Mouse (Mus musculus) lung, embryonic 16.5 days (tissue): Measurements from ENCODE around the gene Galk2. TPM values are rescaled to one million over a fixed set of nuclear protein-coding genes. Genes with fewer than 3 reads are reported as not detected.

Source experiments
- ATAC-seq: fragments of 200-750 bp; cut with Nextera tagmentation; 2 replicates; pipeline ENCODE4 v1.8.0; 2017; ENCODE audit warnings: low read depth, mild to moderate bottlenecking, moderate library complexity
- H3K27ac ChIP-seq: fragments of 300-500 bp; sonication (generic); 2 replicates; pipeline ENCODE4 v1.5.1; 2014; ENCODE audit warnings: mild to moderate bottlenecking, control low read depth, low read length
- H3K27me3 ChIP-seq: fragments of 300-500 bp; sonication (generic); 2 replicates; pipeline ENCODE4 v1.6.1; 2014; ENCODE audit warnings: low read depth, low read length, mixed read lengths; ENCODE audit not compliant: control insufficient read depth, insufficient read depth
- H3K36me3 ChIP-seq: fragments of 300-500 bp; sonication (generic); 2 replicates; pipeline ENCODE4 v1.6.1; 2014; ENCODE audit warnings: low read length; ENCODE audit not compliant: control insufficient read depth, insufficient read depth
- H3K4me1 ChIP-seq: fragments of 300-500 bp; sonication (generic); replicated peaks from 2 replicates; pipeline ENCODE4 v1.6.1; 2014; ENCODE audit warnings: low read length, mixed read lengths; ENCODE audit not compliant: control insufficient read depth, insufficient read depth
- H3K4me2 ChIP-seq: fragments of 300-500 bp; sonication (generic); 2 replicates; pipeline ENCODE4 v1.6.1; 2014; ENCODE audit warnings: low read depth, low read length, control low read depth
- H3K4me3 ChIP-seq: fragments of 300-500 bp; sonication (generic); 2 replicates; pipeline ENCODE4 v1.5.1; 2014; ENCODE audit warnings: mild to moderate bottlenecking, low read length, control low read depth
- H3K9ac ChIP-seq: fragments of 300-500 bp; sonication (generic); 2 replicates; pipeline ENCODE4 v1.6.1; 2014; ENCODE audit warnings: low read length, control low read depth
- H3K9me3 ChIP-seq: fragments of 300-500 bp; sonication (generic); 2 replicates; pipeline ENCODE4 v1.6.1; 2016; ENCODE audit warnings: low read length; ENCODE audit not compliant: control insufficient read depth
- WGBS: fragments of 180-500 bp; shearing (Covaris S2); extraction: QIAGEN DNeasy Blood & Tissue Kit; methylation state at CpG from one replicate; pipeline ENCODE4 v1.1.7; 2014; 5-methylcytosine and 5-hydroxymethylcytosine counted together
- polyA plus RNA-seq: library from polyadenylated mRNA; unstranded; fragments of >200 nt; fragmentation: Nextera tagmentation; extraction: Ambion mirVana; gene quantifications from 2 replicates; pipeline ENCODE4 v1.2.1, GENCODE M21; 2015

The Galk2 gene
- polyA plus RNA-seq, 1 experiment from 2014 or later, result 39.3 TPM

DNA sequence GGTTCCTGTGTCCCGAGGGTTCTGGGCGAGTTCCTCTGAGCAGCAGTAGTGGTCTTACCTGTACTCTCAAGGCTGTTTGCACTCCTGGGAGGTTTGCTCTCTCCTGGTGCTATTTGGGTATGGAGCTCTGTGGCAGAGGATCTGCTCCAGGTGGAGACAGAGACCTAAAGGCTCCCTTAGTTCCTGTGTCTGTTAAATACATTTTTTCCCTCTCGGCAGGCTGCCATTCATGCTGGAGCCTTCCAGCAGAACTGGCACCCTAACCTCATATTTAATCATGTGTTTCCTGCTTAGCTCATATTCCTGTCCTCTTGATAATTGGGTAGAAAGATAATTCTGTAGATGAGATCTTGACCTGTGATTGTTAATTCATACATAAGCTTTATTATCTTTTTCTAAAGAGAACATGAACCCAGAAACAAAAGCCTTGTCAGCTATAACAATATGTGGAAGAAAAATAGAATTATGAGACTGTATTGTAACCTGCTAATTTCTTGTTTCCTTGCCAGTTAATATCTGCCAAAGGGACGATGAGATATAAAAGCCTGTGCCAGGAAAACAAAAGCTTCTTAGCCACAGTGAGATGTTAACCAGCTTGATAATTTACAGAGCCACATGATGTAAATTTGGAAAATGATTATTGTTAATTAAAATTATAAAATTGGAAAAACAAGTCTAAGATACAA is 27.1 kb downstream of the Galk2 start:
- Histone ChIP-seq H3K27ac (no peak overlapping the region), H3K4me3 (no peak overlapping the region), H3K9ac (no peak overlapping the region), H3K4me1 (no peaks in the 10 kb centered on the region), H3K36me3 (no peaks in the 10 kb centered on the region), H3K9me3 (no peaks in the 10 kb centered on the region), H3K4me2 (no peak overlapping the region), H3K27me3 (no peaks in the 10 kb centered on the region)
- 68% methylated on average over 4 of the region's 4 CpGs for WGBS
- no peak for ATAC-seq

GRCm38 (mm10) chr2:125893096-125893495 is 34.2 kb downstream of the Galk2 start:
- 34% methylated on average over 6 of the region's 6 CpGs for WGBS
- H3K4me3 ChIP-seq, result no peak overlapping the region
- no peaks in the 10 kb centered on the region for H3K36me3 ChIP-seq
- H3K9me3 ChIP-seq, result no peaks in the 10 kb centered on the region
- no peak overlapping the region for H3K27ac ChIP-seq
- H3K4me1 ChIP-seq, result no peaks in the 10 kb centered on the region
- H3K9ac ChIP-seq, result no peak overlapping the region
- no peak for ATAC-seq
- H3K27me3 ChIP-seq, result no peaks in the 10 kb centered on the region
- H3K4me2 ChIP-seq, result no peak overlapping the region

DNA sequence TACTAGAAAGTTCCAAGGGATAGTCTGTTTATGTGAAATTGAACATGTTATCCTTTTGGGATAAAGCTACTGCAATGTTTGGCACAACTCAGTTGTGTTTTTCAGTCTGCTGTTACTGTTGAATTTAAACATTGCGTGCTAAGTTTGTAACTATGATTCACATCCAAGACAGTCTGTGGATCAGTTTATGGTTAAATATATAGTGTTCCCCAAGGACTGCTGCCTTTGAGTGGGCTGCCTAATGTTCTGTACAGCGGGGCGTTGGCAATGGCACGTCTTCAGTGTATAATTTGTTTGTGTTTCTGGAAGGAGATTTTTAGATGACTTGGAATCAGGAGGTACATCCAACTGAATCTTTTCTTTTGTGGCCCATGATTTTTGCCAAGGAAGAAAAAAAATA is 36.2 kb downstream of the Galk2 start:
- Histone ChIP-seq H3K9me3 (no peaks in the 10 kb centered on the region), H3K4me1 (no peaks in the 10 kb centered on the region), H3K4me3 (no peak overlapping the region), H3K36me3 (no peaks in the 10 kb centered on the region), H3K4me2 (no peak overlapping the region), H3K27ac (no peak overlapping the region), H3K9ac (no peak overlapping the region), H3K27me3 (no peaks in the 10 kb centered on the region)
- 76% methylated on average over 4 of the region's 4 CpGs for whole genome bisulfite sequencing
- ATAC-seq, result peak; percentile 76

GRCm38 (mm10) chr2:125896355-125896754 is 37.4 kb downstream of the Galk2 start:
- Histone ChIP-seq H3K9me3 (no peaks in the 10 kb centered on the region), H3K4me3 (no peak overlapping the region), H3K4me2 (no peak overlapping the region), H3K36me3 (no peaks in the 10 kb centered on the region), H3K9ac (no peak overlapping the region), H3K4me1 (no peaks in the 10 kb centered on the region), H3K27ac (no peak overlapping the region), H3K27me3 (no peaks in the 10 kb centered on the region)
- WGBS, result 86% methylated on average over 3 of the region's 3 CpGs
- ATAC-seq, result no peak

DNA sequence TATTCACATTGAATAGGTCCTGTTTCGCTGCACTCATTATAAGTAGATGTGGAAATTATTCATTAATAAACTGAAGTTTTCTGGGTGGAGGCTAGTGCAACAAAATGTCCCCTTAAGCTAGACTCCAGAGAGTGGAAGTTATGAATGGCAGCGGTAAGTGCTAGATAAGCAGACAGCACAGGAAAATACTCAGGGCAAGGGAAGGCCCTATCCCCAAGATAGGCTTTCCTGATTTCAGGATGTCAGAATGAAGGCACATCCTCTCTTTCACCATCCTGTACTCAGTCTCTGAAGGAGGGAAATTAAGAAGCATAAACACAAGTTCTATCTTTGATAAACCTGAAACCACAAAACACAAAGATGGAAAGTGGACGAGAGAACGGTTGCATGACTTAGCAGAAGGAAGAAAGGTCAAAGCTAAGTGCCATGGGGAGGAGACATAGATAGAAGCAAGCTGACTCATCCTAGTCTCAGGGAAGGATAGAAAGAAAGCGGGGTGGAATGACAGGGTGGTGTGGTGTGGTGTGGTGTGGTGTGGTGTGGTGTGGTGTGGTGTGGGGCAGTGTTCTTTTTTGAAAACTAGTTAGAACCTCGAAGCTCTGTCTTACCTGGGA is 42.0 kb downstream of the Galk2 start:
- no peak overlapping the region for H3K9ac ChIP-seq
- no peaks in the 10 kb centered on the region for H3K36me3 ChIP-seq
- H3K4me1 ChIP-seq, result no peaks in the 10 kb centered on the region
- H3K9me3 ChIP-seq, result no peaks in the 10 kb centered on the region
- no peak overlapping the region for H3K27ac ChIP-seq
- H3K4me3 ChIP-seq, result no peak overlapping the region
- no peak overlapping the region for H3K4me2 ChIP-seq
- no peak for ATAC-seq
- 63% methylated on average over 6 of the region's 6 CpGs for WGBS
- no peaks in the 10 kb centered on the region for H3K27me3 ChIP-seq

DNA sequence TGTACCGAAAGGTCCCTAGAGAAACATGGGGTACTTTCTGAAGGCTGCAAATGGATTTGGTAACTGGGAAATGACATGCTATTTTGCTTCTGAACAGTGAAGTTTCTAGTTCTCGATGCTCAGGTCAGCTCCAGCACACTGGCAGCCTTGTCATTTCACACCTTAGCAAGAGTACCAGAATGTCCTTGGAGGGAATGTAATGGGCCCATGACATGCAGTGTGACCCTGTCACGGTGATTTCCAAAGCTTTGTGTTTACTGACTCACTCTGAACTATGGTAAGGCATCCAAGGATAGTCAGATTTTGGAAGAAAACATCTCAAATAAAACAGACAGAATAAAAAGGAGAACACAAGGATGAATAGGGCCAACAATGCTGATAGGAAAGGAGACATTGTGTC is 42.5 kb downstream of the Galk2 start:
- Histone ChIP-seq H3K36me3 (no peaks in the 10 kb centered on the region), H3K4me3 (no peak overlapping the region), H3K4me1 (no peaks in the 10 kb centered on the region), H3K27ac (no peak overlapping the region), H3K9me3 (no peaks in the 10 kb centered on the region), H3K9ac (no peak overlapping the region), H3K27me3 (no peaks in the 10 kb centered on the region), H3K4me2 (no peak overlapping the region)
- 75% methylated on average over 3 of the region's 3 CpGs for WGBS
- no peak for ATAC-seq

- H3K9ac ChIP-seq, result no peak overlapping the region
- no peak overlapping the region for H3K4me2 ChIP-seq
- WGBS, result 44% methylated on average over 4 of the region's 4 CpGs
- no peaks in the 10 kb centered on the region for H3K4me1 ChIP-seq
- peak; percentile 92 for ATAC-seq
- H3K36me3 ChIP-seq, result no peaks in the 10 kb centered on the region
- no peak overlapping the region for H3K4me3 ChIP-seq
- H3K9me3 ChIP-seq, result no peaks in the 10 kb centered on the region
- H3K27me3 ChIP-seq, result no peaks in the 10 kb centered on the region
- H3K27ac ChIP-seq, result peak overlapping the region; percentile 73; the same call in 1 of the 2 replicates
Measured at GRCm38 (mm10) chr2:125906407-125907066, 47.6 kb downstream of the Galk2 start.

DNA sequence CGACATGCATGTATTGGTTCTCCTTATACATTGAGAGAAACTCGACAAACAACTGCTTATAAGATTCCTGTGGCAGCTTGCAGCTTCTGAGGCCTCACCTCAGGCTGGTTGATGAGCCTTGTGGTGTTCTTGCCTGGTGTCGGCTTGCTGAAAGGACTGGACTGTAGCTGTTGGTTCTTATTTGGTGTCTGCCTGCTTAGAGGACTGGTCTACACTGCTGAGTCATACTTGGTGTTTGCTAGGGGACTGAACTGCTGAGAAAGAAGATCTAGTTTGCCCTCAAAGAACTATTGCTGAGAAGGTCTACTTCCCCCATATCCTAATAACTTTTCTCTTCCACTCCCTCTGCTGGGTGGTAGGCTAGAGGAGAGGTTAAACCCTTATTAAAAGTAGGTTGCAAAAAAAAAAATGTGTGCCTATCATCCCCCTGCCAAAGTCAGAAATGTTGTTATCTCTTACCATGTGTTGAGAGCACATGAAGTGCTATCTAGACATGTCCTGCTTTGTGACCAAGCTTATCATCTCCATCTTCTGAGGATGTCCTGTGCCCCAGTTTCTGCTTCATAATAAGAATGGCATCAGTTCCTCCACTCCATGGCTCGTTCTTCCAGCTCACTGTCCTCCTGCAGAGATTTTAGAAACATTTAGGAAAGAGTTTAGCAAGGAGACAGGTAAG is 48.8 kb downstream of the Galk2 start:
- H3K4me1 ChIP-seq, result no peaks in the 10 kb centered on the region
- no peak overlapping the region for H3K4me3 ChIP-seq
- no peak overlapping the region for H3K4me2 ChIP-seq
- ATAC-seq, result no peak
- no peaks in the 10 kb centered on the region for H3K36me3 ChIP-seq
- no peak overlapping the region for H3K9ac ChIP-seq
- whole genome bisulfite sequencing, result 81% methylated on average over 4 of the region's 4 CpGs
- H3K27me3 ChIP-seq, result no peaks in the 10 kb centered on the region
- H3K27ac ChIP-seq, result no peak overlapping the region
- H3K9me3 ChIP-seq, result no peaks in the 10 kb centered on the region

- Histone ChIP-seq H3K27me3 (no peaks in the 10 kb centered on the region), H3K27ac (no peak overlapping the region), H3K36me3 (no peaks in the 10 kb centered on the region), H3K9ac (no peak overlapping the region), H3K4me3 (no peak overlapping the region), H3K4me1 (no peaks in the 10 kb centered on the region; the same call in 1 of the 2 replicates), H3K9me3 (no peaks in the 10 kb centered on the region), H3K4me2 (no peak overlapping the region)
- WGBS, result 44% methylated on average over 1 of the region's 1 CpGs
- no peak for ATAC-seq
Measured at GRCm38 (mm10) chr2:125914167-125914566, 55.3 kb downstream of the Galk2 start.
